Mouse (Mus musculus): ENCODE measurements around the gene Tmem132d.
"Not testable (repeated sequence)": the region's sequence is repeated elsewhere in the genome, so short reads cannot be mapped to it uniquely, and the experiment has no call there.

Tmem132d gene

GRCm38 (mm10) chr5:128041781-128042180 lies 391.1 kb downstream of the Tmem132d start:
- no peak for DNase-seq

DNA sequence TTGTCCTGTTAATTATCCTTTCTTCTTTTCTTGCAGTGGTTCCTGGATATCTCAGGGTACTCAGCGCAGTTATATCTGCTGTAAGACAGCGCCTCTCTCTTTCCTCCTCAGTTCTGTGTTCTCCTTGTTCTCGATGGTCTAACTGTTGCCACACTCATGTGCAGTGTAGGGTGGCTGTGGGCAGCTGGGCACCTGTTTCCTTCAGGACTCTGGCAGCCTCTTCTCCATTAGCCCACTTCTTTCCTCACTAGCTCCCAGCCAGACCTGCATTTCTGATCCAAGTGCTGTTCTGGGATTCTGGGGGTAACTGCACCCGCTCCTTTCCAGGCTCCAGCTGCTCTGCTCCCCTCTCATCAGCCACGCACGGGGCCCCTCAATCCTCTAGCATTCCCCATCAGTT lies 392.8 kb downstream of the Tmem132d start:
- DNase-seq: no peak

GRCm38 (mm10) chr5:128027076-128027475 lies 405.8 kb downstream of the Tmem132d start:
- no peak for DNase-seq

GRCm38 (mm10) chr5:128004666-128005065 lies 428.2 kb downstream of the Tmem132d start:
- no peak for DNase-seq

- no peak for DNase-seq
Measured at GRCm38 (mm10) chr5:127996526-127997245, 436.2 kb downstream of the Tmem132d start.

- DNase-seq: no peak
Measured at GRCm38 (mm10) chr5:127993460-127993859, 439.4 kb downstream of the Tmem132d start.

DNA sequence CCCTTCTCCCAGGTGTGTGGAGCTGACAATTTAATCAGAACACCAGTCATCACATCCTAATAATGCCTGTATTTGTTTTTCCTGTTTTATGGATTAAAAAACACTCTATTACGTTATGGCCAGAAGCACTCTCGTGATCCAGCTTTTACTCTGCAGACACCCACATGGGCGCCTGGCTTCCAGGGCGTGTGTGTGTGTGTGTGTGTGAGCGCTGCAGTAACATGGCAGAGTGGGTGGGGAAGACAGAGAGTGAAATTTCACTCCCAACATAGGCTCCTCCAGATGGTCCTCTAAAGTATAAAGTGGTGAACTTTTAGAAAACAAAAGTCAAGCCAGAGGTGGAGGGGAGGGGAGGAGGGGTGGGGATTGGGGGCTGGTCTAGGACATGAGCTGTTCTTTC lies 442.1 kb downstream of the Tmem132d start:
- DNase-seq: no peak

DNA sequence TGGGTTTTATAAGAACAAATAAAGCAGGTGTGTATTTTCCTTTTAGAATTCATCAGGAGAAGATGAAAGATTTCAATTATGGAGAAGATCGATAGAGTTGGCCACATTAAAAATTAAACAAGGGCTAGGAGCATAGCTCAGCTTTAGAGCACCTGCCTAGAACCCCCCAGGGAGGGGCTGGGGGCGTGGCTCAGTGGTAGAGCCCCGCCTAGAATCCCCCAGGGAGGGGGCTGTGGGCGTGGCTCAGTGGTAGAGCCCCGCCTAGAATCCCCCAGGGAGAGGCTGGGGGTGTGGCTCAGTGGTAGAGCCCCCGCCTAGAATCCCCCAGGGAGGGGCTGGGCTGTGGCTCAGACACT lies 452.9 kb downstream of the Tmem132d start:
- DNase-seq: not testable (repeated sequence)

- no peak for DNase-seq
Measured at GRCm38 (mm10) chr5:127979329-127980002, 453.4 kb downstream of the Tmem132d start.

- DNase-seq: no peak
Measured at GRCm38 (mm10) chr5:127976661-127977060, 456.2 kb downstream of the Tmem132d start.

DNA sequence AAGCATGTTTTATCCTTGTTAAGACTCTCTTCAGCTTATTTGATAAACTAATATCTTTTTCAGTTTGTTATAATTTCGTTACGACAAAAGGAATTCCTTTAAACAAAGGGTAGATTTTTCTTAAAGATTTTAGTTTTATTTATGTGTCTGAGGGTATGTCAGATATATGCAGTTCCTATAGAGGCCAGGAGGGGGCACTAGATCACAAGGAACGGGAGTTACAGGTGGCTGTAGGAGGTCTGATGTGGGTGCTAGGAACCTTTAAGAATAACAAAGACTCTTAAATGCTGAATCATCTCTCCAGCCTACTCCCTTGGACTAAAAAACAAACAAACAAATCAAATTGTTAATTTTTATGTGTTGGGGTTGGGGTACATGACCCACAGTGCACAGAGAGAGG lies 467.2 kb downstream of the Tmem132d start:
- DNase-seq: no peak

- no peak for DNase-seq
Measured at GRCm38 (mm10) chr5:127962656-127963055, 470.2 kb downstream of the Tmem132d start.

- no peak for DNase-seq
Measured at GRCm38 (mm10) chr5:127956511-127957097, 476.3 kb downstream of the Tmem132d start.

DNA sequence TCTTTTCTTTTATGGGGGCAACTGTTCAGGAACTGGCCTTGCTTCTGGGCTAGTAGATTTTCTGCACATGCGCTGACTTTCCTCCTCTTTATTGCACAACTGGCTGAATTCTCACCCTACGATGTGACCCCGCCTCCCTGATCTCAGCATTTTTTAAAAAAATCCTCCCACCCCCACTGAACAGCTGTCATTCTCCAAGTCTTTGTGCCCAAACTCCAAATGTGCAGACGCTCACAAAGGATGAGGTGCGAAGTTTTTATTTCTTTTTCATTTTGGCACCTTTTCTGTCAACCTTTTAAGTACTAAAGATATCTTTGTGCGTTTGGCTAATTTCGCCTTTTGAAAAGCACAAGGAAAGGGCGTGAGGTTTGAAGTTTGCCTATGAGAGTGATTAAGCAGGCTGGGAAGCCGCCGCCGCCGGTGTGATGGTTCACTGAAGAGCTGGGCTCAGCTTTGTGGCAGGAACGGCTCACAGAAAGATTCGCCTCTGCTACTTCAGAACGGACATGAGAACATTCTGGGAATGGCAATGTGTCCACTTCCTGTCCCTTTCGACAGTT lies 478.6 kb downstream of the Tmem132d start:
- no peak for DNase-seq

DNA sequence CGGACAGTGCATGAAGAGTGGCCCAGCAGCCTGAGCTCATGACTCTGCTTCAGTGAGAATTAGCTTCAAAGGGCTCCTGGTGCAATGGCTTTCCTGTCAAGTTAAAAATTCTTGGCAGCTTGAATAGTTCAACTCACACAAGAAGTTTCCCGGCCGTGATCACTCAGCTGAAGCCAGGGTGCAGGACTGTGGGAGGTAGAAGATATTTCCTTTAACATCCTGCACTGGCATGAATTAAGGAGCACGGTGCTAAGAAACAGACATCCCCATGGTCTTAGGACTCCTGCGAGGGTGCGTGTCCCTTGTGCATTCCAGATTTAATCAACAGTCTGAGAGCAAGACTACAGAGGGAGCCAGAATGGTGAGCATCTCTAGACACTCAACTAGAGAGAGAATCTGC lies 480.1 kb downstream of the Tmem132d start:
- no peak for DNase-seq

DNA sequence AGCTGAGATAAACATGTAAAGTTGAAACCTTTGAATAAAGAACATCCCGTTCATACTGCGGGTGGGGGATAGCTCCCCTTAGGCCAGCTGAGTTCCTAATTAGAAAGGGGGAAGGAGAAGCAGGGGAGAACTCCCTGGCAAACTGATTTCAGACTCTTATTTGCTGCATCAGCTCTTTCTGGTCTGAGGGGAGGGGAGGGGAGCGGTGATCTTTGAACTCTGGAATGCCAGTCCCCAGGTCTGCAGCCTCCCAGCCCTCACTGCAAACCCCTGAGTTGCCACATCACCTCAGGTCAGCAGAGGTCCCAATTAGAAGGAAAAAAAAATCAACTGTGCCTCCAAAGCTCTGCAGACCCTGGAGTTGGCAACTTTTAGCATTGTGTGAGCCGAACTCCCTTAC lies 482.3 kb downstream of the Tmem132d start:
- DNase-seq: no peak

DNA sequence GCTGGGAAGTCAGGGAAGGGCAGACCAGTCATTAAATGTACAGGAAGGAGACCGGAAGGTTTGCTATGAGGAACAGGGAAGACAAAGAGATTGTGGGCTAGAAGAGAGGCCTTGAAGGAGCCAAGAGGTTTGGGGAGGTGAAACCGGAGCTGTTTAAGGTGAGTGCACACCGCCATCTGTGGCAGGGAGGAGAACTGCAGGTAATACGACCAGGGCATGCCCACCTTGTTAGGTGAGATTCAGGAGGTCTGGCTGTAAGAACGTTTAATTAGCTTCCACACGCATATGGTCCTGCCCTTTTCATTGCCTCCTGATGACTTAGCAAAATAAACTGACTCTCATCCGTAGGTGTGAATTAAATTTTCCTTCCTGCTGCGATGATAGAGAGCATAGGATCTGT lies 485.6 kb downstream of the Tmem132d start:
- no peak for DNase-seq

GRCm38 (mm10) chr5:127942171-127942570 lies 490.7 kb downstream of the Tmem132d start:
- not testable (repeated sequence) for DNase-seq

DNA sequence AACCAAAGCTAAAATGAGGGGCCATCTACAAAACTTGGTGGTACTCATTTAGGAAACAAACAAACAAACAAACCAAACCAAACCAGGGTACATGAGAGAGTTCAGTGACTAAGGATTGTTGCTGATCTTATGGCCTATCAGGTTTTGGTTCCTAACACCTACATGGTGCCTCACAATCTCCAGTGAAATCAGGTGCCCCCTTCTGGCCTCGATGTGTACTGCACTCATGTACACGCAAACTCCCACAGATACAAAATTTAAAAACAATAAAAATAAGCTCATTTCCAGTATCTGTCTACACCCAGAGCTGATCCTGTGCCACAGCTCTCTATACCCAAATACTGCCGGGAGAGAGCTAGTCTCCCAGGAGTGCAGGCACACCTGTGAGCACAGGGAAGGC lies 495.0 kb downstream of the Tmem132d start:
- no peak for DNase-seq

GRCm38 (mm10) chr5:127929687-127930086 lies 503.2 kb downstream of the Tmem132d start:
- DNase-seq: no peak

GRCm38 (mm10) chr5:127926686-127927085 lies 506.2 kb downstream of the Tmem132d start:
- no peak for DNase-seq

GRCm38 (mm10) chr5:127924106-127924505 lies 508.8 kb downstream of the Tmem132d start:
- DNase-seq: no peak

- no peak for DNase-seq
Measured at GRCm38 (mm10) chr5:127919171-127919570, 513.7 kb downstream of the Tmem132d start.

DNA sequence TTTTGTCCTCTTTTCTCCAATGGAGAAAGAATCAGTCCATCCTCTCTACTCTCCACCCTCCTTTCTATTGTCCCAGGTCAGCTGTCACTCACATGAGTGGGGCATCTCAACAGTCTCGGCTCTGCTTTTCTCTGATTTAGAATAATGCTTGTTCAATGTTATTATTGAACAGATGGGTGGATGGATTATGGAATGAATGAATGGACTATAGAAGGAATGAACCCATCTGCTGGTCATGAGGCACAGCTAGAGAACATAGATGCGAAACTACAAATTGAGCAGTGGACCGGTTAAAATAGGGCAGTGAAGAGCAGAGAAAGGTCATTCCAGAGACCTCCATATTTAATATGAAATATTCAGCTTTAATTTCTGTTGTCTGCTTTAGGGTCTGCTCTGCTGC lies 514.5 kb downstream of the Tmem132d start:
- no peak for DNase-seq
